ENCODE assay signal across 13 mouse cellular contexts in genomic region chr1:164236078-164236477, GRCm38 (mm10). TPM values are rescaled to one million over a fixed set of nuclear protein-coding genes. Genes with fewer than 3 reads are reported as not detected.
DNase-seq lines count a peak whose midpoint lies in the region; ATAC-seq lines count a peak whose summit lies in the region.
"Had no signal": no experiment of that assay in that cellular context is flagged by ENCODE, and none has a peak within 500 bp of the region (broad histone marks: within the 10 kb centered on the region; RNA-seq: fewer than 3 reads in every experiment).

No protein-coding gene starts in this region.

- H3K27ac ChIP-seq in intestine, embryonic 15.5 days, result no peak overlapping the region
- H3K27ac ChIP-seq: forebrain, embryonic 12.5 days; heart, embryonic 13.5 days had no signal

- H3K36me3 ChIP-seq in intestine, embryonic 15.5 days, result no peaks in the 10 kb centered on the region
- H3K36me3 ChIP-seq: forebrain, embryonic 12.5 days; heart, embryonic 13.5 days had no signal

- H3K4me1 ChIP-seq in intestine, embryonic 15.5 days (replicated peaks), result no peaks in the 10 kb centered on the region
- H3K4me1 ChIP-seq: forebrain, embryonic 12.5 days; heart, embryonic 13.5 days had no signal

- H3K4me2 ChIP-seq in intestine, embryonic 15.5 days (replicated peaks), result no peak overlapping the region
- H3K4me2 ChIP-seq: forebrain, embryonic 12.5 days; heart, embryonic 13.5 days had no signal

- peak; percentile 52 to 69 for DNase-seq in heart, adult 18-20 months
- no peak for DNase-seq in heart, postnatal 10 days
- DNase-seq in lung, postnatal 25 days (ENCODE audit: low spot score), result peak; percentile 53
- DNase-seq in lung, postnatal 4 days, result no peak
- DNase-seq in cerebellum, adult 18-20 months, result peak; percentile 59
- peak; percentile 12 for DNase-seq in heart, postnatal 25 days (ENCODE audit: low spot score)
- no peak for DNase-seq in spleen, adult 18-20 months
- DNase-seq: thymus, postnatal 4 days had no signal

- 64% methylated on average over 7 of the region's 7 CpGs for whole genome bisulfite sequencing in intestine, embryonic 15.5 days

- ATAC-seq in intestine, embryonic 15.5 days, result no peak
- ATAC-seq: CD4-positive, CD25-positive, alpha-beta regulatory T cell, adult 4 months had no signal

- H3K4me3 ChIP-seq in intestine, embryonic 15.5 days (replicated peaks), result no peak overlapping the region
- H3K4me3 ChIP-seq: forebrain, embryonic 12.5 days; heart, embryonic 13.5 days; myocyte had no signal

- intact Hi-C loops in heart, postnatal 10 days (cut with DNase I), result no loop called here
- intact Hi-C loops in heart, postnatal 25 days (cut with DNase I), result no loop called here

- H3K9ac ChIP-seq in intestine, embryonic 15.5 days, result no peak overlapping the region
- H3K9ac ChIP-seq: forebrain, embryonic 12.5 days; heart, embryonic 13.5 days had no signal

- no peaks in the 10 kb centered on the region for H3K9me3 ChIP-seq in intestine, embryonic 15.5 days
- H3K9me3 ChIP-seq: forebrain, embryonic 12.5 days; heart, embryonic 13.5 days had no signal

- H3K27me3 ChIP-seq in intestine, embryonic 15.5 days (replicated peaks), result no peaks in the 10 kb centered on the region
- H3K27me3 ChIP-seq: forebrain, embryonic 12.5 days; heart, embryonic 13.5 days had no signal

RNA-seq across cellular contexts. Expression of gene Slc19a2, which starts 12.8 kb away (rescaled TPM):
- 1 to 10 TPM; 4.9 to 5.7 TPM for total RNA-seq in heart, adult 18-20 months (2021)
- total RNA-seq in heart, postnatal 10 days (2021), result 1 to 10 TPM; 6.7 to 7.2 TPM
- total RNA-seq in heart, postnatal 25 days (2021), result 1 to 10 TPM; 7.0 to 7.2 TPM
- 11.6 and 14.2 TPM in 2 replicates for polyA plus RNA-seq in intestine, embryonic 15.5 days (2015; fragmentation: Nextera tagmentation; extraction: Ambion mirVana)

RNA-seq across cellular contexts. Expression of gene Ccdc181, which starts 39.3 kb away (rescaled TPM):
- 1 to 10 TPM; 8.1 to 9.8 TPM for total RNA-seq in heart, adult 18-20 months (2021)
- total RNA-seq in heart, postnatal 10 days (2021), result 1 to 10 TPM; 7.0 to 7.7 TPM
- total RNA-seq in heart, postnatal 25 days (2021), result 1 to 10 TPM; 6.3 to 7.2 TPM
- polyA plus RNA-seq in intestine, embryonic 15.5 days (2015; fragmentation: Nextera tagmentation; extraction: Ambion mirVana), result 8.0 and 8.1 TPM in 2 replicates

Comparison
In these comparisons a context has a peak if more than half of its experiments do, and no peak if none do; other contexts are left out.
1. DNase-seq: peak in heart, adult 18-20 months (2 of 2), lung, postnatal 25 days (single experiment), cerebellum, adult 18-20 months (2 of 2) and heart, postnatal 25 days (single experiment); none in heart, postnatal 10 days (0 of 2), lung, postnatal 4 days (0 of 2) and spleen, adult 18-20 months (0 of 2).